Mouse (Mus musculus) left cerebral cortex, adult 2 months (tissue): ENCODE measurements around the gene Zfp874a. TPM values are rescaled to one million over a fixed set of nuclear protein-coding genes. Genes with fewer than 3 reads are reported as not detected.
"Not testable (repeated sequence)": the region's sequence is repeated elsewhere in the genome, so short reads cannot be mapped to it uniquely, and the experiment has no call there.

Experiments used
- DNase-seq, 2 experiments: peaks; one replicate each; pipeline ENCODE4 v3.0.0; 2021 to 2022; ENCODE audit warnings: low spot score in 2 of 2, mixed read lengths in 1 of 2; ENCODE audit errors: extremely low spot score in 1 of 2
- H3K27ac ChIP-seq: fragments of 200-600 bp; 2 replicates; pipeline ENCODE4 v1.8.1; 2022
- H3K4me3 ChIP-seq: fragments of 200-600 bp; 2 replicates; pipeline ENCODE4 v1.8.1; 2022
- CTCF ChIP-seq: fragments of 200-600 bp; IDR thresholded peaks from 2 replicates; pipeline ENCODE4 v1.8.1; 2022; ENCODE audit warnings: antibody characterized with exemption, mild to moderate bottlenecking, moderate library complexity
- intact Hi-C: fragments of 180-260 bp; cut with DNase I; formaldehyde crosslinking; loops from one replicate; pipeline ENCODE4 v1.15.1; 2025
- long read RNA-seq, 2 experiments: library from polyadenylated mRNA; stranded (forward); transcript quantifications; one replicate each; pipeline ENCODE4 v2.0.0; 2021; ENCODE audit warnings: borderline mapping rate in 2 of 2
- total RNA-seq, 2 experiments: library from RNA; stranded (reverse); gene quantifications; 2 replicates each; pipeline ENCODE4 v1.2.3; 2021

Gene Zfp874a
- total RNA-seq = 10 to 100 TPM; 11.7 to 12.4 TPM
- long read RNA-seq, experiment 1, partial matches to known transcripts = 0 of 4 reads
- long read RNA-seq, experiment 1, other reads (novel, unspliced or antisense) = 1 of 4 reads
- long read RNA-seq, experiment 2, partial matches to known transcripts = 0 of 1 reads
- long read RNA-seq, experiment 2, other reads (novel, unspliced or antisense) = 0 of 1 reads

- TF ChIP-seq CTCF = no peak
- intact Hi-C loops = loop anchor here (1.0 to 10.0 kb wide), 3 partner anchors 33 to 233 kb away; partner anchors contain the start of genes Zfp457, Zfp738 and Zfp874b
- Histone ChIP-seq H3K27ac (peak within 1 kb of the TSS; percentile 83), H3K4me3 (peak within 1 kb of the TSS; percentile 64)
- peak; percentile 86 to 87 for DNase-seq
These were observed at the start of gene Zfp874a for GRCm38 (mm10) chr13:67451172-67452020. Gene Zfp874a (minus strand): TSS chr13:67451624.

GRCm38 (mm10) chr13:67500908-67501307, 49.5 kb upstream of the Zfp874a start:
- peak overlapping the region; percentile 86 for H3K4me3 ChIP-seq
- H3K27ac ChIP-seq = no peak overlapping the region
- intact Hi-C loops = loop anchor here (1.0 to 10.0 kb wide), 3 partner anchors 17 to 254 kb away; partner anchors contain the start of genes Gm26965, Zfp85, Zfp87 and Zfp874b
- no peak for DNase-seq
- TF ChIP-seq CTCF = no peak

- intact Hi-C loops = loop anchor here (1.0 to 10.0 kb wide), 3 partner anchors 16 to 255 kb away; partner anchors contain the start of genes Gm26965, Zfp85, Zfp87 and Zfp874b
- peak within 1 kb of the TSS; percentile 86 for H3K4me3 ChIP-seq
- H3K27ac ChIP-seq = peak within 1 kb of the TSS; percentile 7; the same call in 1 of the 2 replicates
- TF ChIP-seq CTCF = no peak
- DNase-seq = peak; percentile 84 to 85
These were observed 48.8 kb upstream of the Zfp874a start, which contains the start of gene Zfp58 for GRCm38 (mm10) chr13:67500084-67500719. Gene Zfp58 (minus strand): TSS chr13:67500555.

GRCm38 (mm10) chr13:67495631-67496030, 44.2 kb upstream of the Zfp874a start:
- no peak for DNase-seq

GRCm38 (mm10) chr13:67484424-67484811, 33.0 kb upstream of the Zfp874a start:
- intact Hi-C loops = loop anchor here (1.0 to 2.0 kb wide), 2 partner anchors 16 to 34 kb away; partner anchors contain the start of genes Zfp58 and Zfp874a
- TF ChIP-seq CTCF = no peak
- Histone ChIP-seq H3K4me3 (peak overlapping the region; percentile 53), H3K27ac (peak overlapping the region; percentile 94)
- no peak for DNase-seq

More at GRCm38 (mm10) chr13:67495631-67496030, 44.2 kb upstream of the Zfp874a start:
- Histone ChIP-seq H3K27ac (no peak overlapping the region), H3K4me3 (no peak overlapping the region)
- no peak for TF ChIP-seq CTCF
- intact Hi-C loops = no loop called here

GRCm38 (mm10) chr13:67483625-67484423, 32.4 kb upstream of the Zfp874a start, which contains the start of gene Zfp874b:
Gene Zfp874b (minus strand): TSS chr13:67484258.
- intact Hi-C loops = loop anchor here (1.0 to 2.0 kb wide), 2 partner anchors 16 to 33 kb away; partner anchors contain the start of genes Zfp58 and Zfp874a
- Histone ChIP-seq H3K4me3 (peak within 1 kb of the TSS; percentile 53), H3K27ac (peak within 1 kb of the TSS; percentile 94)
- peak; percentile 78 to 84 for DNase-seq
- TF ChIP-seq CTCF = no peak

GRCm38 (mm10) chr13:67481528-67481927, 30.1 kb upstream of the Zfp874a start:
- no peak; the same call in 1 of the 2 replicates for TF ChIP-seq CTCF
- H3K4me3 ChIP-seq = no peak overlapping the region
- H3K27ac ChIP-seq = no peak overlapping the region
- intact Hi-C loops = no loop called here
- no peak for DNase-seq

GRCm38 (mm10) chr13:67469274-67469673, 17.9 kb upstream of the Zfp874a start:
- DNase-seq = no peak
- TF ChIP-seq CTCF = no peak
- intact Hi-C loops = no loop called here

GRCm38 (mm10) chr13:67463506-67464185, 12.2 kb upstream of the Zfp874a start:
- intact Hi-C loops, H3K4me3 ChIP-seq, DNase-seq, H3K27ac ChIP-seq: not testable (repeated sequence)

More at GRCm38 (mm10) chr13:67469274-67469673, 17.9 kb upstream of the Zfp874a start:
- Histone ChIP-seq H3K4me3 (no peak overlapping the region), H3K27ac (no peak overlapping the region)

GRCm38 (mm10) chr13:67452021-67452309, 541 bp upstream of the Zfp874a start:
- no peak for TF ChIP-seq CTCF
- no peak for DNase-seq
- peak overlapping the region; percentile 83 for H3K27ac ChIP-seq
- intact Hi-C loops = loop anchor here (1.0 to 10.0 kb wide), 2 partner anchors 146 to 233 kb away; partner anchors contain the start of genes Zfp457 and Zfp738
- peak overlapping the region; percentile 64 for H3K4me3 ChIP-seq

- H3K4me3 ChIP-seq, intact Hi-C loops, DNase-seq, H3K27ac ChIP-seq: not testable (repeated sequence)
These were observed 14.3 kb downstream of the Zfp874a start for GRCm38 (mm10) chr13:67437095-67437494.
